Mouse (Mus musculus): Measurements from ENCODE around the gene Tas2r130. TPM values are rescaled to one million over a fixed set of nuclear protein-coding genes. Genes with fewer than 3 reads are reported as not detected.
"Not testable (repeated sequence)": the region's sequence is repeated elsewhere in the genome, so short reads cannot be mapped to it uniquely, and the experiment has no call there.

Gene Tas2r130
- not detected for total RNA-seq (2022)

- no peak for DNase-seq (ENCODE audit: low spot score in 2 of 2)
Observed at GRCm38 (mm10) chr6:131630812-131631211, at the start of gene Tas2r130. Tas2r130 (minus strand) TSS chr6:131630912.

GRCm38 (mm10) chr6:131678786-131679185 is 48.1 kb upstream of the Tas2r130 start, which contains the start of gene Tas2r106:
Tas2r106 (minus strand) TSS chr6:131678886.
- no peak for DNase-seq (ENCODE audit: low spot score in 2 of 2)

DNA sequence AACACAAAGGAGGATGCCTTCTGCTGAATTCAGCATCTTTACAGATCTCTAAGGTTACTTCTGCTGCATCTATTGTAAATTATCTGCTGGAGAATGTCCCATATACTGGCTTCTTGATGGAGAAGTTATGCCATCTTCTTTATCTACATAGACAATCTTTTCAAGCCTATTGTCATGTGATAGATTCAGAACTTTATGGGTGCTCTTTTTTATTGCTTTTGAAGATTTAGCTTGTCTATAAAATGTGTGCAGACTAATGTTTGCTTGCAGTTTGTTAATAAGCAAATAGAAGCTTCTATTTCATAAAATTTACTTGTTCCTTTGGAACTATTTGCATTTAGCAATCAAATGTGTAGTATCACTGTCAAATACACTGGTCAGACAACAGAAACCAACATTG is 29.3 kb upstream of the Tas2r130 start, which contains the start of gene Tas2r107:
Gene Tas2r107, minus strand, starts transcription at position 101 of the 400 bp plus-strand sequence.
- no peak for DNase-seq (ENCODE audit: low spot score in 2 of 2)

GRCm38 (mm10) chr6:131609956-131610355 is 20.8 kb downstream of the Tas2r130 start:
- not testable (repeated sequence) for DNase-seq (ENCODE audit: low spot score in 2 of 2)

DNA sequence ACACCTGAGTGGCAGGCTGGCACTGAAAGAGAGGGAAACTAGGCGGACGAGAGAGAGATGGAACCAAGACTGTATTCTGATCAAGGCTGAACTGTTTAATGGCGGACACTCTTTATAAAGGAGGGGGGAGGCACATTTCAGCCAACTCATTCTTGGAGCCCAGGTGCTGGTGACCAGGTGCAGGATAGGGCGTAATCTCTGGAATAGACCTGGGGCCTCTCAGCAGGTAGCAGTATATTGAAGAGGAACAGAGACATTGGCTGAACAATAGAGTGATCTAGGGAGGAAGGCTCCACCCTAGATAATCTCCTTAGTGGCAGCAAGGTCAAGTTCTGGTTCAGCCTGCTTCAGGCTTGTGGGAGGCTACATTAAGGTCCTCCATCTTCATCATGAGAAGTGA is 25.9 kb downstream of the Tas2r130 start:
- DNase-seq (ENCODE audit: low spot score in 2 of 2): no peak

Other genes with a start within 250 kb of the Tas2r130 start
- 1,000 to 10,000 TPM; 1,961 to 2,457 (median 2,159) TPM for gene Ybx3, start 242.4 kb downstream of the Tas2r130 start, total RNA-seq (2022)
- gene 5430401F13Rik, start 144.5 kb downstream of the Tas2r130 start, total RNA-seq (2022): not detected
- gene Gm6619, start 144.5 kb downstream of the Tas2r130 start, total RNA-seq (2022): not detected
- not detected for gene Tas2r107, start 29.2 kb upstream of the Tas2r130 start, total RNA-seq (2022)
- gene Tas2r106, start 48.0 kb upstream of the Tas2r130 start, total RNA-seq (2022): not detected
- not detected for gene Tas2r104, start 54.8 kb upstream of the Tas2r130 start, total RNA-seq (2022)
- gene Tas2r105, start 56.6 kb upstream of the Tas2r130 start, total RNA-seq (2022): not detected
- gene Tas2r114, start 59.2 kb upstream of the Tas2r130 start, total RNA-seq (2022): not detected

All from gastrocnemius, adult 8-10 months (tissue).